Mouse (Mus musculus) MEL (cell line): ENCODE results near the gene Abhd15.

Experiments used
- CTCF ChIP-seq, 3 experiments: IDR thresholded peaks in 2 of 3; conservative IDR thresholded peaks in 1 of 3; 2 replicates each; pipeline ENCODE4 v1.5.1; 2011 to 2012; ENCODE audit warnings: low read length in 3 of 3, low read depth in 2 of 3, mild to moderate bottlenecking in 2 of 3, improper control_type of control experiment in 1 of 3, inconsistent platforms in 1 of 3, mixed read lengths in 1 of 3, moderate library complexity in 1 of 3; ENCODE audit not compliant: control insufficient read depth in 1 of 3, insufficient read depth in 1 of 3, poor library complexity in 1 of 3, severe bottlenecking in 1 of 3
- TCF12 ChIP-seq: IDR thresholded peaks from 2 replicates; pipeline ENCODE4 v1.6.1; 2014; ENCODE audit warnings: low read depth, mild to moderate bottlenecking, inconsistent platforms, low read length, improper control_type of control experiment, moderate library complexity

- no peak for TF ChIP-seq CTCF (IDR thresholded peaks at IDR 0.05 in 2 of 3, conservative IDR thresholded peaks at IDR 0.05 in 1 of 3; ENCODE audit: control insufficient read depth in 1 of 3, insufficient read depth in 1 of 3, low read depth in 2 of 3, low read length in 3 of 3, poor library complexity in 1 of 3, severe bottlenecking in 1 of 3)
- TF ChIP-seq TCF12, result no peak
These were observed 14.3 kb upstream of the Abhd15 start for GRCm38 (mm10) chr11:77500361-77501325.
